Mouse (Mus musculus) cortical plate, adult 2 months (tissue): ENCODE data around the gene Psg19.

Experiments used
- CTCF ChIP-seq: fragments of 200-500 bp; IDR thresholded peaks from 2 replicates; pipeline ENCODE4 v1.5.1; 2011; ENCODE audit warnings: mild to moderate bottlenecking, control low read depth, low read length; ENCODE audit not compliant: insufficient read depth; ENCODE audit errors: extremely low read depth
- POLR2A ChIP-seq: fragments of 200-500 bp; IDR thresholded peaks from 2 replicates; pipeline ENCODE4 v1.6.1; 2011; ENCODE audit warnings: mild to moderate bottlenecking, low read length, control low read depth; ENCODE audit not compliant: insufficient read depth; ENCODE audit errors: extremely low read depth

DNA sequence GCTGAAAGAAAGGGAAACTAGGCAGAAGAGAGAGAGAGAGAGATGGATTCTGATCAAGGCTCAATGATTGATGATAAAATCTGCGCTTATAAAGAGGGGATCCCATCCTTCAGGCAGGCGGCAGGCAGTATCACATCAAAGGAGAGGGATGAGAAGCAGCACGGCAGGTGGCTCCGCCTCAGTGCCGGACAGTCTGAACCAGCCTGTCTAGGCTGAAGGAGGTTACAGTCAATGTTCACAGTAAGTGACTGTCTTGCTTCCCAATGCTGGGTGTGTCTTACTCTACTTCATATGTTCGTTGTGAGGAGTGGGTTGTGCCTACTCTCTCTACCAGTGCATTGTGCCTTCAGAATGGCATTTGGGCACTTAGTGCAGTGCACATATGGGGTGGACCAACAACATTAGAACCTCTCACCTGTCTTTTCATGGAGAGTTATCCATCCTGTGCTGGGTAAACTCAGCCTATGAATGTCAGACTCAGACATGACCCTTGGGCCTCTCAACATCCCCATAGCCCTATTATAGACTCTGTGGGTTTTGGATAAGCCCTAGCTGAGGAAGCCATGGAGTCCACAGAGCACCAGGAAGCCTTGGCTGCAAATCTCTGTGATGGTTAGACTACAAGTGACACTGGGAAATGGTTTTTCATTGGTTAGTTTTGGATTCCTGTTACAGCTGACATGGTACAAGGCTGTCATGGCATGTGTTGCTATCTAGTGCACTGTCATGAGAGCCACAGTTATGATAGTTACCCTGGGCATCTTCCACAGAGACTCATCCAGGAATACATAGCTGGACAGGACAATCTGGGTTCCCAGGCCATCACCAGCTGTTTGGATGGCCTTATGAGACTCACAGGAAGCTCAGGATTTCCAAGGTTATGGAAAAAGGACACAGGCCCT is 49.1 kb downstream of the Psg19 start:
- TF ChIP-seq CTCF = no peak
- no peak for TF ChIP-seq POLR2A
